Mouse (Mus musculus): ENCODE measurements around the gene Iqck. TPM values are rescaled to one million over a fixed set of nuclear protein-coding genes. Genes with fewer than 3 reads are reported as not detected.
A peak's percentile ranks its signal among the peaks of the same experiment; 100 is the strongest.

Gene Iqck
- total and polyA plus RNA-seq, 2 experiments from 2014 or later: 3.5 to 5.9 TPM

DNA sequence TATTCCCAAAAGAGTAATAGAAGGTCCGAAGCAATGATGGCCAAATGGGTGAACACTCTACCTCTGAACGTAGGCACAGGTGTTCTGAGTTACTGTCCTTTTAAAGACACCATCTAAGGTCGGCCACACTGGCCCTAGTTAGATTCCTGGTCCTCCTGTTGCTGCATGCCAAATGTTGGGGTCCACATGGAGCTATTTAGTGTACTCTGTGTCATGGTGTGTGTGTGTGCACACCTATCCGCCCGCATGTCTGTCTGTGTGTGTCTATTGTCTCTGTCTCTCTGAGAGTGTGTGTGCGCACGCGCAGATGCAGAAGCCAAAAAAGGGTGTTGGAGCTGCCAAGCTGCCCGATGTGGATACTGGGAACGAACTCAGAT, 121.6 kb downstream of the Iqck start:
- ATAC-seq (ENCODE audit: low FRiP score): no peak

DNA sequence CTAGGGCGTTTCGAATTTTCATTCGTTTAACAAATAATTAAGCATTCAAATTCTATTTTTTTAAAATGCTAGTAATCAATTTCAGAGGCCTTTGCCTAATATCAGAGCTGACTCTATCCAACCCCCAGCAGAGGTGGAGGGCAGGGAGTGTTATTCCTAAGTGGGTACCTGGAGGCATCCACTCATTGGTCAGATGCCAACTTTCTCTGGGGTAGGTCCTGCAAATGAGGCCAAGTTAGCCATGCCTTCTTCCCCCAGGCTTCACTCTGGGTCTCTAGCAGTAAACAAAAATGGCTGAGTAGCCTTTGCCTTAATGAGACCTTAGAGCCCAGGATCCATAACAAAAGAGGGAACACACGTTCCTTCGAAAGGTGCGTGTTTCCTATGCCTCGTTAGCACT, 123.6 kb downstream of the Iqck start:
- Histone ChIP-seq H3K4me2 (ENCODE audit: low read depth, low read length, poor library complexity, severe bottlenecking) (no peak overlapping the region), H3K27ac (ENCODE audit: low read depth, low read length) (no peak overlapping the region), H3K9me3 (ENCODE audit: low read length) (no peaks in the 10 kb centered on the region), H3K27me3 (ENCODE audit: insufficient read depth, low read length) (no peaks in the 10 kb centered on the region), H3K9ac (replicated peaks; ENCODE audit: low read length, poor library complexity, severe bottlenecking) (no peak overlapping the region), H3K36me3 (ENCODE audit: insufficient read depth, low read length) (no peaks in the 10 kb centered on the region), H3K4me3 (ENCODE audit: low read depth, low read length) (no peak overlapping the region), H3K4me1 (ENCODE audit: insufficient read depth, low read length) (no peaks in the 10 kb centered on the region)
- no peak for TF ChIP-seq CTCF (IDR thresholded peaks at IDR 0.05)
- WGBS: 88% methylated on average over 7 of the region's 7 CpGs
- no peak for ATAC-seq (ENCODE audit: low FRiP score)
- DNase-seq (ENCODE audit: low spot score): no peak

More for the DNA sequence above, 121.6 kb downstream of the Iqck start:
- no peaks in the 10 kb centered on the region for H3K27me3 ChIP-seq (ENCODE audit: insufficient read depth, low read length)
- no peak overlapping the region for H3K4me2 ChIP-seq (ENCODE audit: low read depth, low read length, poor library complexity, severe bottlenecking)
- H3K36me3 ChIP-seq (ENCODE audit: insufficient read depth, low read length): no peaks in the 10 kb centered on the region
- H3K9me3 ChIP-seq (ENCODE audit: low read length): no peaks in the 10 kb centered on the region
- peak overlapping the region; percentile 49 for H3K27ac ChIP-seq (ENCODE audit: low read depth, low read length)
- no peak overlapping the region for H3K4me3 ChIP-seq (ENCODE audit: low read depth, low read length)
- no peak overlapping the region for H3K9ac ChIP-seq (replicated peaks; ENCODE audit: low read length, poor library complexity, severe bottlenecking)
- no peaks in the 10 kb centered on the region for H3K4me1 ChIP-seq (ENCODE audit: insufficient read depth, low read length)
- WGBS: 75% methylated on average over 10 of the region's 10 CpGs
- TF ChIP-seq CTCF (IDR thresholded peaks at IDR 0.05): no peak
- DNase-seq (ENCODE audit: low spot score): no peak

DNA sequence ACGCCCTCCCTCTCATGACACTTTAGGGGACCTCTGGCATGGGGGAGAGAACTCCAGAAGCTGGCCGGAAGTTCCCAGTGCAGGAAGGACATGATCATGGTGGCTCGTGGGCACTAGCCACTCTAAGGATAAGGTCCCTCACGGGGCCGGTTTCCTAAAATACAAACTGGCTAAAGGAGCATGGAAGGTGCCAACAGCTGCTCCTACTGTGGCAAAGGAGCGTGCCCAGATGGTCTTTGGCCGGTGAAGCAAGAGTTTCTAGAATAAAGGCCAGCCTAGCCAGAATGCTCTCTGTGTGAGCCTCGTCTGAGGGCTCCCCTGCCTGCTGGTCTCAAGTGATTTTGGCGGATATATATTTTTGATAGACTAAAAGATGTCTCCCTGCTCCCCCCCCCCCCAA, 124.2 kb downstream of the Iqck start:
- Histone ChIP-seq H3K9me3 (ENCODE audit: low read length) (no peaks in the 10 kb centered on the region), H3K27ac (ENCODE audit: low read depth, low read length) (no peak overlapping the region), H3K4me1 (ENCODE audit: insufficient read depth, low read length) (no peaks in the 10 kb centered on the region), H3K4me3 (ENCODE audit: low read depth, low read length) (no peak overlapping the region), H3K9ac (replicated peaks; ENCODE audit: low read length, poor library complexity, severe bottlenecking) (no peak overlapping the region), H3K36me3 (ENCODE audit: insufficient read depth, low read length) (no peaks in the 10 kb centered on the region), H3K27me3 (ENCODE audit: insufficient read depth, low read length) (no peaks in the 10 kb centered on the region), H3K4me2 (ENCODE audit: low read depth, low read length, poor library complexity, severe bottlenecking) (no peak overlapping the region)
- ATAC-seq (ENCODE audit: low FRiP score) (no peak), DNase-seq (ENCODE audit: low spot score) (no peak)
- WGBS: 79% methylated on average over 9 of the region's 9 CpGs
- TF ChIP-seq CTCF (IDR thresholded peaks at IDR 0.05): no peak

DNA sequence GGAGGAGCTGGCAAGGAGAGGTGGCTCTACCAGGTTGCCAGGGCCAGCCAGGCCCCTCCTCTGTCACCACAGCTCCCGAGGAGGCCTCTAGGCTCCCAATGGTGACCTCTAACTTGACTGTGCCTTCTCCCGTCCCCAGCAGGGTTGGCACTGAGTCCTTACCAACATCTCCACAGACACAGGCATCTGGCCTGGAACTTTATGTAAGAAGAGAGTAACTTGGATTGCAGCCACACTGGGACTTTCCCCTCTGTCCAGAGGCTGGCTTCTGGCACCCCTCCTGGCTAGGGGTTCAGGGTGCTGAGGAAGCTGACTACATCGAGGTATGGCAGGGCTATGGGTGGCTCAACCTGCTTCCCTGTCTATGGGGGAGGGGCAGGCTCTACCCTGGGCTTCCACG, 125.8 kb downstream of the Iqck start:
- no peak overlapping the region for H3K9ac ChIP-seq (replicated peaks; ENCODE audit: low read length, poor library complexity, severe bottlenecking)
- H3K27me3 ChIP-seq (ENCODE audit: insufficient read depth, low read length): no peaks in the 10 kb centered on the region
- H3K27ac ChIP-seq (ENCODE audit: low read depth, low read length): no peak overlapping the region
- no peak overlapping the region for H3K4me3 ChIP-seq (ENCODE audit: low read depth, low read length)
- no peak for ATAC-seq (ENCODE audit: low FRiP score)
- no peak overlapping the region for H3K4me2 ChIP-seq (ENCODE audit: low read depth, low read length, poor library complexity, severe bottlenecking)
- WGBS: 71% methylated on average over 4 of the region's 4 CpGs
- H3K9me3 ChIP-seq (ENCODE audit: low read length): no peaks in the 10 kb centered on the region
- H3K4me1 ChIP-seq (ENCODE audit: insufficient read depth, low read length): no peaks in the 10 kb centered on the region
- TF ChIP-seq CTCF (IDR thresholded peaks at IDR 0.05): no peak
- DNase-seq (ENCODE audit: low spot score): peak; percentile 68
- no peaks in the 10 kb centered on the region for H3K36me3 ChIP-seq (ENCODE audit: insufficient read depth, low read length)

DNA sequence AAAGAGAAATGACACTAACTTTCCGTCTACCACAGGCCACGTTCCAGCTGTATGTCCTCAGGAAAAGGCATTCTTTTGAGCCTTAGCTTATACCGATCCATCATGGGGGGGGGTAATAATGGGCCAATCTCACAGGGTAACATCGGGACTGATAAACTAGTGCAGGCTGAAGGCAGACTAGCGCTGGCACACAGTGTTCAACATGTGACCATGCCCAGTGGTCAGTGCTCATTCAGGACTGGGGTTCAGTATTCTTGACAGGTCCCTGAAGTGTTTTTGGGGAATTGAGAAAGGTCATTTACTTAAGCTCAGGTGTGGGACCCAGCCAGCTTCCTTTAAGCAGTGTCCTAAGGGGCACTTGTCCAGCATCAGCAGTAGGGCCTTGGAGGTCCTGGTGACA, 126.3 kb downstream of the Iqck start:
- no peaks in the 10 kb centered on the region for H3K36me3 ChIP-seq (ENCODE audit: insufficient read depth, low read length)
- H3K27ac ChIP-seq (ENCODE audit: low read depth, low read length): no peak overlapping the region
- no peak for TF ChIP-seq CTCF (IDR thresholded peaks at IDR 0.05)
- no peak overlapping the region for H3K4me2 ChIP-seq (ENCODE audit: low read depth, low read length, poor library complexity, severe bottlenecking)
- DNase-seq (ENCODE audit: low spot score) (no peak), ATAC-seq (ENCODE audit: low FRiP score) (no peak)
- H3K27me3 ChIP-seq (ENCODE audit: insufficient read depth, low read length): no peaks in the 10 kb centered on the region
- H3K9me3 ChIP-seq (ENCODE audit: low read length): no peaks in the 10 kb centered on the region
- H3K4me1 ChIP-seq (ENCODE audit: insufficient read depth, low read length): no peaks in the 10 kb centered on the region
- H3K4me3 ChIP-seq (ENCODE audit: low read depth, low read length): no peak overlapping the region
- 89% methylated on average over 5 of the region's 5 CpGs for WGBS
- no peak overlapping the region for H3K9ac ChIP-seq (replicated peaks; ENCODE audit: low read length, poor library complexity, severe bottlenecking)

DNA sequence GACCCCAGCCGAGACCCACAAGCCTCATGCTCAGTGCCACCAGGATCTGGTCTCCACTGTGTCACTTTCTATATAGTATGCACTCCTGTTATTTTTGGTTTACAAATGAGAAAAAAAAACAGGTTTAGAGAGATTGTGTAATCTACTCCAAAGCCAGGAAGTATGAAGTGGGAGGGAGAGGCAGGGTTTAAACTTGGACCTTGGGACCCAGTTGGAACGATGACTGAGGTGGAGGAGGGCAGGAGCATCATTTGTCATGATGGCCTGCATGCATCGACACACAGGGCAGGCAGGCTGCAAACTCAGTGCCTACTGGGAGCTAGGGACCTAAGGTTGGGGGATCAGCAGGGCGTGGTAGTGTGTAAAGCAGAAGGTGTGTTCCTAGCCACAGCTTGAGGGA, 127.0 kb downstream of the Iqck start:
- H3K4me2 ChIP-seq (ENCODE audit: low read depth, low read length, poor library complexity, severe bottlenecking): no peak overlapping the region
- DNase-seq (ENCODE audit: low spot score): no peak
- no peak overlapping the region for H3K4me3 ChIP-seq (ENCODE audit: low read depth, low read length)
- WGBS: 90% methylated on average over 4 of the region's 4 CpGs
- no peak overlapping the region for H3K27ac ChIP-seq (ENCODE audit: low read depth, low read length)
- H3K36me3 ChIP-seq (ENCODE audit: insufficient read depth, low read length): no peaks in the 10 kb centered on the region
- H3K9ac ChIP-seq (replicated peaks; ENCODE audit: low read length, poor library complexity, severe bottlenecking): no peak overlapping the region
- H3K27me3 ChIP-seq (ENCODE audit: insufficient read depth, low read length): no peaks in the 10 kb centered on the region
- H3K4me1 ChIP-seq (ENCODE audit: insufficient read depth, low read length): no peaks in the 10 kb centered on the region
- TF ChIP-seq CTCF (IDR thresholded peaks at IDR 0.05): no peak
- H3K9me3 ChIP-seq (ENCODE audit: low read length): no peaks in the 10 kb centered on the region
- ATAC-seq (ENCODE audit: low FRiP score): no peak
